Mouse (Mus musculus) v-Abl transformed pro-B cells (cell line): Measurements from ENCODE around the gene Atg7.
"Not testable (repeated sequence)": the region's sequence is repeated elsewhere in the genome, so short reads cannot be mapped to it uniquely, and the experiment has no call there.

ENCODE experiments used
- in situ Hi-C, 2 experiments: fragments of 400-800 bp; cut with MboI; formaldehyde crosslinking; loops; one replicate each; pipeline ENCODE4 v1.15.1; 2025; ENCODE audit not compliant: unreplicated experiment in 2 of 2

The Atg7 gene

DNA sequence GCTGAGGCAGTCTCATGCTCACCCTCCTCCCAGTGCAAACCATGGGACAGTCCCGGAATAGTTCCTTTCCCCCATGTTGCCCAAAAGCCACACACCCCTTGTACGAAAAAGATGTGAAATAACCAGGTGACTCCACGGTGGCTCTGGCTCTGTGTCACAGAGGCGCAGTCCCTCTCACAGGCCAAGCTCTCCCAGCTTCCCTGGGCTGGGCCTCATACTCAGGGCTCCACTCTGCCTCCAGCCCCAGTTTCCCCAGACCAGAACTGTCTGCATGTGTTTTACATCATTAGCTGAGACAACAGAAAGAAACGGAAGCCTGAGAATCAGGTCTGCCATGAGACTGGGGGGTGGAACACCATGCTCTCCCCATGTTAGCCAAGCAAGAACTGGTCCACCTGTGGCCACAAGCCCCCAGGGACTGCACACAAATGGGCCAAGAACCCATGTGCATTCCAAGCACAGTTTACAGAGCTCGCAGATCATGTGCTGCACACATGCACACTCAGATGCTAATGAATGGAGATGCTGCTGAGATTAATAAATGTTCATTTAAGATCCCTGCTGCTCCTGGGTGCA, 226.7 kb downstream of the Atg7 start:
- in situ Hi-C loops: loop anchor here (5.0 to 10.0 kb wide), 3 partner anchors 48 to 147 kb away; no protein-coding TSS in a partner anchor

DNA sequence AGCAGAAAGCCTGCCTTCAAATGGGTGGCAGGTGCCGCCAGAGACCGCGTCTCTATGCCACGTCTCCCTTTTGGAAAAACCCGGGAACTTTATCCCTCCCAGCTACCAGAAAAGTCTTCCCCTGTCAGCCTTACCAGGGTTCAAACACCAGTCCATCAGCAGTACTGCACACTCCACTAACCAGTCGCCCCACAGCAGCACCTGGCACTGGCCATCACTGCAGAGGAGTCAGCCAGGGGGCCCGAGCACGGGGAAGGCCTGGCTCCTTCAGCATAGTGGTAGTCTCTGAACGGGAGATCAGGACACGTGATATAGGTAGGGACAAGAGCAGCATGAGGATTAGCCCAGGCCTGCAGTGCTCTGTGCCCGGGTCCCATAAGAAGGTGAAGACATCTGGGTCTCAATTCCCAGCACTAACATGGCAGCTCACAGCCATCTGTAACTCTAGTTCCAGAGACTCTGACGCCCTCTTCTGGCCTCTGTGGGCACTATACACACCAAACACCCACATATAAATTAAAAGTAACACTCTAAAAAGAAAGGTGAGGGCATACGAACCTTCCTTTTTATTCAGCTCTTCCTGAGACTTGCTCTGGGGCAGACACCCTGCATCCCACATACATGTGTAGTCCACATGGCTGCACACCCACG, 228.2 kb downstream of the Atg7 start:
- in situ Hi-C loops: loop anchor here (5.0 to 10.0 kb wide), 3 partner anchors 46 to 149 kb away; no protein-coding TSS in a partner anchor

DNA sequence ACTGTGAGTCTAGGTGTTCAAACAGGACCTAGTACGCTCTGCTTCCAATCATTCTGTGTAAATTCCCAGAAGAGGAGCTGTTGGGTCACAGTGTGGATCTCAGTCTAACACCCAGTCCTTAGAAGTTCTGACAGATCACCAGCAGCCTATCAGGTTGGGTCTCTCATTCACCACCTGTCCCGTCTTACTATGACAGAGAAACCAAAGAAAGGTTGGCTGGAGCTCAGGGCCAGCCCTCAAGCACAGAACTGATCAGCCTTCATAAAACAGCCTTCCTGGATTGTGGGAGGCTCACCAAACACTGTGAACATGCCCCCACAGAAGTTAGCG, 230.9 kb downstream of the Atg7 start:
- in situ Hi-C loops: loop anchor here (5.0 to 10.0 kb wide), 3 partner anchors 44 to 151 kb away; no protein-coding TSS in a partner anchor

DNA sequence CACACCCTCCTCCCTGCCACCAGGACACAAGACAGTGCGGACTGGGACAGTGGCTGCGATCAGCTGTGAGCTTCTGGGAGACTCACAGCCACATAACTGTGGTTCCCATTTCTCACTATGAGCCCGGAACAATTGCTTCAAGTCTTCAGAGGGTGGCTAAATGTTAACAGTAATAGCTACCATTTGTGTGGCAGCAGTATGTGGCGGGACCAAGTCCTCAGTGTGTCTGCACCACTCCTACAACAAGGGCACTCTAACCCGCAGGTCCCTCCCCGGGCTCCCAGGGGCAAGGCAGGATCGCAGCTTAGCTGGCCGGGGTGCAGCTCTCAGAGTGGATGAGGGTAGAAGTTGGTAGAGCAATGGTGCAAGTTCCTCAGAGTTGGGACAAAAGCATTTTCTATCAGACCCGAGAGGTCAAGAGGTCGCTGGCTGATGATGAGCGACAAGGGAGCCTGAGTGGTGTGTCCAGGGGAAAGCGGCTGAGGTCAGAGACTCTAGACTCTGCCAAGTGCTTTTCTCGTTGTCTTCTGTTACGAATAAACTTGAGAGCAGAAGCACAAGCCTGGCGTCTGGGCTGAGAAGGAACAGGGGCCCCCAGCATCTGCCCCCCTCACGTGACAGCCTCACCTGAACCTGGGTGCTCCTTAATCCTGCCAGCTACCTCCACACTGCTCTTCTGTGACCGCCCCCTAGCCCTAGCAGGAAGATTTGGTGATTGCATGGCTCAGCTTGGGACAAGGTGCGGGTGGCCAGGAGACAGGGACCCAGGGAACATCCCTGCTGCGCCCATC, 231.4 kb downstream of the Atg7 start:
- in situ Hi-C loops: loop anchor here (5.0 to 10.0 kb wide), 3 partner anchors 43 to 152 kb away; no protein-coding TSS in a partner anchor

DNA sequence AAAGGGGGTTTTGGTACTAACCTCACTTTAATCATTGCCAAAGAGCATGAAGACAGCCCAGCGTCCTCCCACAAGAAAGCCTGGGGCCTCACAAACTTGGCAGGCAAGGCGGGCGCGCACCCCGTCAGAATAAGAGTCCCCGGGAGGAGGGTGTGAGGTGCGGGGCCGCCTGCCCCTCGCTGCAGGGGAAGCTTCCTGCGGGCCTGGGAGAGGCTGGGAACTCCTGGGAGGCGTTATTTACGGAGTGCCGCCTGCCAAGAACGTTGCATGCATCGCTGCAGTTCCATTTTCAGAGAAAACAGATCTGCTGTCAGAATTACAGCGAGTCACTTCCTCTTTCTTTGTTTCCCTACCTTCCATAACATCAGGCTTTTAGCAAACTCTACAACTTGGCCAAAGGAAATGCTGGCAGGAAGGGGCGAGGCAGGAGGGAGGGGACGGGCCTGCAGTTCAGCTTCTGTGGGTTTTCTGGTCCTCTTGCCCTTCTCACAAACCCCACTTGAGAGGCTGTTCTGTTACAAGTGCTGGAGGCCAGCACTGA, 232.2 kb downstream of the Atg7 start:
- in situ Hi-C loops: loop anchor here (5.0 to 10.0 kb wide), 2 partner anchors 42 to 100 kb away; no protein-coding TSS in a partner anchor

DNA sequence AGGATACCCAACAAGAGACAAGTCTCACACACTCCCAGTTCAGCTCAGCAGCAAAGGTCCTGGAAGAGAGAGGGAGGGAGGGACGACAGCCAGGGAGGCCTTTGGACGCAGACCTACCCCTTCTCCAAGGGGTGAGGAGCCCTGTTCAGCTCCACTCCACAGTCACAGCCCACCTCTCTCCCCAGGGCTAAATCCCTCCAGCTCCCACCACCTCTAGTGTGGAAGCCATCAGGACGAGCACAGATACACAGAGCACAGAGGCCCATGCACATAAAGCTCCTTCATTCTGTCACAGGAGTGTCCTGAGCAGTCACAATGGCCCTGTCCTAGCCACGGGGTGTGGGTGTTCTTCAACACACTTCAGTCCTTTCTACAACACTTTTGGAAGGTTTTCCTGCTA, 233.1 kb downstream of the Atg7 start:
- in situ Hi-C loops: loop anchor here (5.0 to 10.0 kb wide), 2 partner anchors 41 to 101 kb away; no protein-coding TSS in a partner anchor

DNA sequence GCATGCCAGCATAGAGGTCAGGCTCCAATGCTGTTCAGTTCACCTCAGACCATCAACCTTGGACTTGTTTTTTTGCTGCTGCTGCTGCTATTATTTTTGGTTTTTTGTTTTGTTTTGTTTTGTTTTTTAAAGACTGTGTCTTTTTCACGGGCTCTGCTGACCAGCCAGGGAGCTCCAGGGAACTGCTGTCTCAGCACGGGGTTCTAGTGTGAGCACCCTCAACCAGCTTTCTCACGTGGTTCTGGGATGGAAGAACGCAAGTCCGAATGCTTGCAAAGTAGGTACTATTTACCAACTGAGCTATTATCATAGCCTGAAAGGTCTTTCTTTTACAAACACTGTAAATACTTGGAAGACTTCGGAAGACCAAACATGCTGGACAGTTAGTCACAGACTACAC, 233.6 kb downstream of the Atg7 start:
- in situ Hi-C loops: loop anchor here (5.0 to 10.0 kb wide), 2 partner anchors 41 to 102 kb away; no protein-coding TSS in a partner anchor

DNA sequence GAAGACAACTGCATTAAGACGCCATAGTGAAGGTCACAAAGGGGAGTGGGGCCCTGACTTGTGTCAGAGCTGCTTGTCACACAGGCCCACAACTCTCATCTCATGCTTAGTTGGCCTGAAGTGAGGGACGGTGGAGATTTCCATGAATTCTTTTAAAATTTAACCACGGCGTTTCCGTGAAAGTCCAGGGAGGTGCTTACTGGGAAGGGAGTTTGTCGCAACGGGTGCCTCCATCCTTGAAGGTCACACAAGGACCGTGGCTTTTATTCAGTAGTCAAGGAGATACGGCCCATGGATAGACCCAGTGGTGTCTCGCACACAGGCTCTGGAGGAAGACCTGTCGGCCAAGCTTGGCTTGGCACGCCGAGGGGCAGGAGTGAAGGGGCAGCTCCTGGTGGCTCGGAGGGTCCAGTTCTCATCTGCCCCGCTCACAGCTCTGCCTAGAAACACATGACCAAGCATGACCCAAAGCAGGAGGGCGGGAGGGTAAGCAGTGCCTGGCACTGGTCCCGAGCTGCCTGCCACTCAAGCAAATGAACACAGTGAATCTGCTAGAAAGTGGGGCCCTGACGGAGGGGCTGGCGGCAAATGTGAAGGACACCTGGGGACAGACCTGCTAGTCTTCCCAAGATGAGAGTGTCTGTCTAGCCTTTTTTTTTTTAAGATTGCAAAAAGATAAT, 236.1 kb downstream of the Atg7 start:
- in situ Hi-C loops: loop anchor here (5.0 to 10.0 kb wide), 2 partner anchors 38 to 104 kb away; no protein-coding TSS in a partner anchor

DNA sequence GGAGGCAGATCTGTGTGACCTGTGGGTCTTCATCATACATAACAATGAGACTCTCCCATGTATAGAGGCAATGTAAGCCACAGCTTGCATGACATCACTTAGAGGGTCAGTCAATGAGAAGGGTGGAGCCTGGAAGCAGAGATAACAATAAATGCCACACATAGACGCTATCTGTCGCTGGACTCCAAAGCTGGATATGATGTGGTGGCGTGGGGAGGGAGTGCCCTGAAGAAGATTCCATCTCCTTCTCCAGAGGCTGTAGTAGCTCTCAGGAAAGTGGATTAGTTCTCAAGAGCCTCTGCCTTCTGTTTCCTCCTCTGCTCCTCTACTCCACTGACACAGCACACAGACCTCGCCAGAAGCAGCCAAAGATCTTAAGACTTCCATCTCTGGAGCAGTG, 237.9 kb downstream of the Atg7 start:
- in situ Hi-C loops: no loop called here

DNA sequence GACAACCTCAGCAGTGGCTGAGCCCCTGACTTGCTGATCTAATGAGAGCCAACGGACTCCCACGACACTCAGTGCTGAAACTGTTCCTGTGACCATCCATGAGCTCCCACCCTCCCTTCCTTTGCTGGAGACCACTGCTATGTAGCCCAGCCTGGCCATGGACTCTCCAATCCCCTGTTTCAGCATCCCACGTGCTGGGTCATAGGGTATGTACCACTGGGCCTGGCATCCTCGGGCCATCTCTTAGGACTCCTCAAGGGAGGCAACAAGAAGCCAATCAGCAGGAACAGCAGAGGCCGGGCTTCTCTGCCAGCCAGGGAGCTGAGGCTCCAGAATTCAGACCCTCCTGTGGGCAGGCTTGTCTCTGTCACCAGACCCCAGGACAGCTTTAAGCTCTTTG, 239.3 kb downstream of the Atg7 start:
- in situ Hi-C loops: no loop called here

DNA sequence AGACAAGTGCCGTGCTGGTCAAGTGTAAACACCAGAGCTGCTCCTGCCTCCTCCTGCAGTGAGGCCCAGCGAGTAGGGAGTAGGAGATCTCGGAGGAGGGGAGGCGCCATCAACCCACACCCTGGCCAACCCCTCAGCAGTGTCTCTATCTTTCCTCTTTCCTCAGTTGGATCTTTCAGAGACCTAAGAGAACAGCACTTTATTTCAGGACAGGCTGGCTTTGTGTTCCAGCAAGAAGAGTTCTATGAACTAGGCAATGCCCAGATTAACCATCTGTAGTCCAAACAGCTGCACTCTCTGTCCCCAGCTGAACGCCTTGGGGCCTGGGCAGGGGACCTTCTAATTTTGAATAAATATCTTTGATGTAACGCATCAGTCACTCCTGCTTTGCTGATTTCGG, 239.8 kb downstream of the Atg7 start:
- in situ Hi-C loops: no loop called here

DNA sequence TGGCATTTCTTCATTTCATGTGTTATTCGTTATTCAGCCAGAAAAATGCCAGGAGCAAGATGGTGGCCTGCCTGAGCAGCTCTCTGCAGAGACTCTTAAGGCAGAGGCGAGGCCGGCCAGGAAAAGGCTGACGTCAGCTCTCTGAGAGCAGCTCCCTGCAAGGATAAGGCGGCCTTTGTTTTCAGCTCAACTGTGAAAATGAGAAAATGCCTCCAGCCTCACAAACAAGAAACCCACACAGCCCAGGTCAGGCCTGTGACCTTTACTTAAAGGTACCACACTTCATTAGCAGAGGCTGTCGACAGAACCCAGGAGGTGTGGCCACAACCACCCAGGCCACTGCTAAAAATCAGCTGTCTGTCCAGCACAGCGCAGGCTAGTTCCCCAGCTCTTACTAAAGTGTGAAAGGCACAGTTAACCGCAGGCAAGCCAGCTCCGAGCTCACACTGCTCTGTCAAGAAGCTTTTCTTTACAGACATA, 240.4 kb downstream of the Atg7 start:
- in situ Hi-C loops: no loop called here

DNA sequence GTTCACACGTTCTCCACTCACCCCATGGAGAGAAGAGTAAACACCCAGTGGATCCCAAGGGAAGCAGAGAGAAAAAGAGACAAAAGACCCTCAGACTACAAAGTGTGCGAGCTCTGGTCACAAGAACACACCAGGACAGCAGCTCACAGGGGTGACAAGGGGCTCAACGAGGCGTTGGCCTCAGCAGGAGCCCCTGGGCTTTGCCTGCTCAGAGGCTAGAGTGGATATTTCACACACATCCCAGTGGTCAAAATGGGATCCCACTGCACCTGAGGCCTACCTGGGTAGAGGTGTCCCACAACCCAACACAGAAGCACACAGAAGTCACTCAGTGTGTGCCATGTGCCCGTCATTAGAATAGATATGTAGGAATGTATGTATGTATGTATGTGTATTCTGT, 242.2 kb downstream of the Atg7 start:
- in situ Hi-C loops: no loop called here

DNA sequence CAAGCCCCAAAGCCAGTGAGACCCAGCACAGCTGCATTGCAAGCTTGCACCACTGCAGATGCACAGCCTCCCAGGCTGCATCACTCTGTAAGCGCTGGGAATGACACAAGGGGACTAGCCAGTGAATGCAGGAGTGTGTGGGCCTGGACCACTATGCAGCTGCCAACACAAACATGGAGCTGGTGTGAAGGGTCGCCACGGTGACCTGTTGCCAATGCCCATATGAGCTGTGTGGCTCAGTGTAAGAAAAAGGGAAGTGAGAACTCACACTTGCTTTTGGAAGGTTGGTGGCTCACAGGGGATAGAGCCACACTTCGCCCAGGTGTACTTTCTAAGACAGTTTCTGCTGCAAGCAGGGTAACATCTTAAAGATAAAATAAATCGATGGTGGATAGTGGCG, 243.1 kb downstream of the Atg7 start:
- in situ Hi-C loops: no loop called here

DNA sequence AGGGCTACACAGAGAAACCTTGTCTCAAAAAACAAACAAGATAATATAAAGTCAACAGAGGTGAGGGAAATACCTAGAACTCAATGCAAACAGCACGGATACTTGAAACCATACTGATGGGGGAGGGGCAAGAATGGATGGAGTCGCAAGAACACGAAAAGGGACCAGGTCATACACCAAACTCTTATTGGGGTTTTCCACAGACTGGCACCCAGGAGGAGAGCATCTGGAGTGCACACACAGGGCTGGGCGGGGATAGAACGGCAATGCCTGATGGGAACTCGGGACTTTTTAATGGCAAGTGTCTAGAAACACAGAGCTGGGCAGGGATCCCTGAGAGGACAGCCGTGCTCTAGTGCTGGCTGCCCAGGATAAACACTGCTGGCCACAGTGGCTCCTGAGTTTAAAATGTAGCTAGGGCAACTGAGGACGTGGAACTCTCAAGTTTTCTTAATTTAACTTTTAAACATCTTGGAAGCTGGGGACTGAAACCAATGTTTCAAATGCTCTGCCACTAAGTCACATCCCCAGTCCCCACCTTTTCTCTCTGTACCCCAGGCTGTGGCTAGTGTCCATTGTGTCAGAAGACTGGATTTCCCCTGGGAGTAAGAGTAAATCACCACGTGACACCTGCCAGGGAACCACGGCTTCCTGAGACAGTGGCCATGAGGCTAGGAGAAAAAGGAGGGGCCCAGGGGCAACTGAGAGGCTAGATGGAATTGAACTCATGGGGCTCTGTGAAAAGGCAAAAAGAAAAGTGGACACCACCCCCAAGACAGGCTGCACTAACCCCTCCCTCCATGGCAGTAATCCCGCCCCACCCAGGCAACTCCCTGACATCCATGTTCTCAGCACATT, 243.8 kb downstream of the Atg7 start:
- in situ Hi-C loops: no loop called here

DNA sequence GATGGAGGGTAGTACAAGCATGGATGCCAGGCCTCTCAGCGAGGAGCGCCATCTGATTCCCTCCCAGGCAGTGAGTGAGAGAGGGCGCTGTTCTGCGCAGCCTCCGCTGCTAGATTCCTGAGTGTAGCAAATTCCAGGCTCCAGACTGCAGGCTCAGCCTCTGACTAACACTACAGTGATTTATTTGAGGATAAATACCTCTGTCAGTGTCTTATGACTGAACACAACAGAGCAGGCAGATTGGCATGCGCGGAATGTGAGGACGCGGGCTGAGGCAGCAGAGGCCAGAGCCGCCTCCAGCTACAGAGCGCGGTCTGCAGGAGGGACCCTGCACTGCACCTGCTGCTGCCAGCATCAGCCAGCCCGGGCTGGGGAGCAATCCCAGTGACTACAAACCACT, 246.0 kb downstream of the Atg7 start:
- in situ Hi-C loops: no loop called here

DNA sequence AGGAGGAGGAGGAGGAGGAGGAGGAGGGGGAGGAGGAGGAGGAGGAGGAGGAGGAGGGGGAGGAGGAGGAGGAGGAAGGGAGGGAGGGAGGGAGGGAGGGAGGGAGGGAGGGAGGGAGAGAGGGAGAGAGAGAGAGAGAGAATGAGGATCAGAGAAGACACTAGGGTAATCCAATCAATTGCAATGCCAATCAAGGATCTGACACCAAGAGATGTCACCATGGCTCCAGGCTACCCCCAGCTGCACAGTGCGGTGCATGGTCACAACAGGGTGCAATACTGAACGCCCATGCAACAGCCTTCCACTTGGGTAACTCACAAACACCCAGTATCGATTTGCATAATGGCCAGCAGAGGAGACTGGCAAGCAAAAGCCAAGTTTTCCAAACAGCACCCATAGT, 247.1 kb downstream of the Atg7 start:
- in situ Hi-C loops: not testable (repeated sequence)

DNA sequence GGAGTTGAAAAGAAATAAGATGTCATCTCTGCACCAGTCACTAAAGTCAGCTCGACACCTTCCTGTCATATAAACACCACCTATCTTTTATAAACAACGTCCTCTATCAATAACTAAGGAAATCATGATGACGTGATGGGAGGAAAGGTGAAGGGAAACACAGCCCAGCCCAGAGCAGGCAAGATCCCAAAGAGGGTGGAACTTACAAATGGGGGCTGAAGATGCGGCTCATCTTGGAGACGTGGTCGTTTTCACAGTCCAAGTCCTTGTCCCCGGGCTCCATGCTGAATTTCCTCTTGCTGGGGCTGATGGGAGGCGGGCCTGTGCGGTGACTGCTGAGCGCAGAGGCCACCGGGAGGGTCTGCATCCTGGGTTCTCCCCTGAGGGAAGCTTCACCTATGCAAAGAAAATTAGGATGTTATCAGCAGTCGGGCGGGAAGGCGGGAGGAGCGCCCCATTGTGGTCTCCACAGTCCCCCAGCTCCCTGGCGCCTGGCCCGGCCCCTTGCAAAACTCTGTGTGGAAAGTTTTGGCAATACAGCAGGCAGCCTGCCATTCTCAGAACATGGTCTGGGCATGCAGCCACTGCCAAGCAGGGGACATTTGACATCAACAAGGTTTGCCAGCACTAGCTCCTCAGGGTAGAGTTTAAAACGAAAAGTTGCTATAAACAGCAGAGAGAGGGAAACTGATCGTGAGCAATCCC, 247.7 kb downstream of the Atg7 start:
- in situ Hi-C loops: no loop called here

DNA sequence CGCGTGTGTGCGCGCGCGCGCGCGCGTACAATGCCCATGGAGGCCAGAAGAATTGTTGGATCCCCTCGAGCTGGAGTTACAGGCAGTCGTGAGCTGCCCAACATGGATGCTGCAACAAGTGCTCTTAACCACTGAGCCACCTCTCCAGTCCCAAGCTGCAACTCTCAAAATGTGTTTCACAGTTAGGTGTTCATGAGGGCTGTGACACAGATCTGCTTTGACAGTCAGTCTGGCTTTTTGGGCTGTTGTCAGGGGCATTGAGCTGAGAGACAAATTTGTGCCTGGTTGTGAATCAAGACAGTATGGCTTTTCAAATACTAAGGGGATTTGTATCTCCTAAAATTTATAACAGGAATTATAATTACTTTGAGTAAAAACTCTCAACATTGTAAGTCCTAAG, 248.4 kb downstream of the Atg7 start:
- in situ Hi-C loops: no loop called here
